Mouse (Mus musculus): ENCODE measurements at regions not wholly inside any gene's neighbourhood (a gene's known extent, or its start where the extent isn't known, plus 50 kb on each side); places are given as distances from the start of the nearest gene placed in this dataset.
A peak's percentile ranks its signal among the peaks of the same experiment; 100 is the strongest.
"Not testable (repeated sequence)": the region's sequence is repeated elsewhere in the genome, so short reads cannot be mapped to it uniquely, and the experiment has no call there.

- peak; percentile 0 for DNase-seq (ENCODE audit: low spot score)
Measured at GRCm38 (mm10) chrX:170735786-170736185, 63.3 kb downstream of the Asmt start.

- DNase-seq (ENCODE audit: low spot score) = not testable (repeated sequence)
Measured at GRCm38 (mm10) chrX:170753507-170754256, 81.2 kb downstream of the Asmt start.

All from retina, embryonic 14.5 days (tissue).